Mouse (Mus musculus) cerebellum, postnatal 14 days (tissue): ENCODE results near the gene Myh11.
"Not testable (repeated sequence)": the region's sequence is repeated elsewhere in the genome, so short reads cannot be mapped to it uniquely, and the experiment has no call there.

ENCODE experiments used
- DNase-seq, 2 experiments: peaks; one replicate each; pipeline ENCODE4 v3.0.0; 2021; ENCODE audit warnings: mixed read lengths in 2 of 2

Gene Myh11

GRCm38 (mm10) chr16:14162988-14163416 is 128.2 kb downstream of the Myh11 start, which contains the start of the genes Nde1 and Marf1:
Nde1 (plus strand) TSS chr16:14163275.
Marf1 (minus strand) TSS chr16:14163351.
- DNase-seq: peak; percentile 80 to 82

- DNase-seq: no peak
Observed at GRCm38 (mm10) chr16:14160941-14161340, 130.2 kb downstream of the Myh11 start.

- peak; percentile 88 to 89 for DNase-seq
Observed at GRCm38 (mm10) chr16:14159746-14160131, 131.4 kb downstream of the Myh11 start.

- DNase-seq: peak; percentile 99 to 100
Observed at GRCm38 (mm10) chr16:14158936-14159745, 132.0 kb downstream of the Myh11 start.

GRCm38 (mm10) chr16:14158536-14158935 is 132.6 kb downstream of the Myh11 start:
- DNase-seq: no peak

- DNase-seq: no peak
Observed at GRCm38 (mm10) chr16:14156312-14156711, 134.9 kb downstream of the Myh11 start.

GRCm38 (mm10) chr16:14155638-14156037 is 135.5 kb downstream of the Myh11 start:
- not testable (repeated sequence) for DNase-seq

- no peak for DNase-seq
Observed at GRCm38 (mm10) chr16:14151718-14152117, 139.5 kb downstream of the Myh11 start.

GRCm38 (mm10) chr16:14147712-14148111 is 143.5 kb downstream of the Myh11 start:
- no peak for DNase-seq
